Mouse (Mus musculus) forebrain, embryonic 10.5 days (tissue): ENCODE results near the gene Rere. TPM values are rescaled to one million over a fixed set of nuclear protein-coding genes. Genes with fewer than 3 reads are reported as not detected.
"Not testable (repeated sequence)": the region's sequence is repeated elsewhere in the genome, so short reads cannot be mapped to it uniquely, and the experiment has no call there.

Experiments
- DNase-seq: peaks from one replicate; pipeline ENCODE4 v3.0.0-alpha.2; 2017; ENCODE audit warnings: low spot score; ENCODE audit errors: extremely low spot score
- H3K27ac ChIP-seq: fragments of 300-500 bp; sonication (generic); 2 replicates; pipeline ENCODE4 v1.5.1; 2016; ENCODE audit warnings: mild to moderate bottlenecking
- H3K27me3 ChIP-seq: fragments of 300-500 bp; sonication (generic); 2 replicates; pipeline ENCODE4 v1.6.1; 2016; ENCODE audit warnings: mild to moderate bottlenecking; ENCODE audit not compliant: poor library complexity, severe bottlenecking
- H3K36me3 ChIP-seq: fragments of 300-500 bp; sonication (generic); replicated peaks from 2 replicates; pipeline ENCODE4 v1.6.1; 2016; ENCODE audit warnings: mild to moderate bottlenecking, moderate library complexity
- H3K4me1 ChIP-seq: fragments of 300-500 bp; sonication (generic); 2 replicates; pipeline ENCODE4 v1.6.1; 2016
- H3K4me3 ChIP-seq: fragments of 300-500 bp; sonication (generic); 2 replicates; pipeline ENCODE4 v1.5.1; 2016; ENCODE audit warnings: mild to moderate bottlenecking, moderate library complexity
- H3K9me3 ChIP-seq: fragments of 300-500 bp; sonication (generic); 2 replicates; pipeline ENCODE4 v1.6.1; 2016; ENCODE audit warnings: mild to moderate bottlenecking, moderate library complexity
- WGBS: fragments of 180-500 bp; shearing (Covaris S2); methylation state at CpG from one replicate; pipeline ENCODE4 v1.1.7; 2016; 5-methylcytosine and 5-hydroxymethylcytosine counted together
- polyA plus RNA-seq: library from polyadenylated mRNA; unstranded; fragments of >200 nt; fragmentation: Nextera tagmentation; extraction: Ambion mirVana; gene quantifications from 2 replicates; pipeline ENCODE4 v1.2.1, GENCODE M21; 2016

The Rere gene
- polyA plus RNA-seq, 1 experiment from 2014 or later, result 31.1 TPM

GRCm38 (mm10) chr4:150461011-150461410 is 179.6 kb downstream of the Rere start:
- Histone ChIP-seq H3K27me3 (no peaks in the 10 kb centered on the region), H3K4me1 (peaks cover 99% of the 10 kb centered on the region), H3K27ac (peak overlapping the region; percentile 67), H3K9me3 (no peaks in the 10 kb centered on the region), H3K36me3 (no peaks in the 10 kb centered on the region), H3K4me3 (peak overlapping the region; percentile 14; the same call in 1 of the 2 replicates)
- 26% methylated on average over 5 of the region's 5 CpGs for WGBS
- no peak for DNase-seq

GRCm38 (mm10) chr4:150461427-150462189 is 180.2 kb downstream of the Rere start:
- no peaks in the 10 kb centered on the region for H3K9me3 ChIP-seq
- WGBS, result 26% methylated on average over 6 of the region's 6 CpGs
- no peaks in the 10 kb centered on the region for H3K27me3 ChIP-seq
- DNase-seq, result no peak
- peaks cover 99% of the 10 kb centered on the region for H3K4me1 ChIP-seq
- H3K36me3 ChIP-seq, result no peaks in the 10 kb centered on the region
- H3K27ac ChIP-seq, result peak overlapping the region; percentile 67
- peak overlapping the region; percentile 14; the same call in 1 of the 2 replicates for H3K4me3 ChIP-seq

GRCm38 (mm10) chr4:150462367-150462766 is 180.9 kb downstream of the Rere start:
- Histone ChIP-seq H3K4me1 (peaks cover 99% of the 10 kb centered on the region), H3K9me3 (no peaks in the 10 kb centered on the region), H3K36me3 (no peaks in the 10 kb centered on the region), H3K27me3 (no peaks in the 10 kb centered on the region), H3K27ac (peak overlapping the region; percentile 67), H3K4me3 (no peak overlapping the region)
- no peak for DNase-seq
- WGBS, result 54% methylated on average over 4 of the region's 4 CpGs

DNA sequence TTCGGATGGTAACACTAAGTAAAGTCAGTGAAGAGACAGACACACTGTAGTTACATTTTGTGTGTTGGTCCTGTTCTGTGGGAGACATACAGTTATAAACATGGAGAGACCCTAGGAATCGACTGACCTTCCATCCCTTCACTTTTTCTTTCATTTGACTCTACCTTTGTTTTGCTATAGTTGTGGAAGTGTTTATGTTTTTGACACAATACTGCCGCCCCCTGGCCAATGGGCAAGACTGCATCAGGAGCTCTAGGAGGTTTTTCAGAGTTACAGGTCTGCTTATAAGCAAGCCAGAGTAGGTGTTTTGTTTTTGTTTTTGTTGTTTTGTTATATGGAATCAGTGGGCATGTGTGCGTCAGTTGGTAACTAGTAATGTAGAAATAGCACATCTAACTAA is 184.3 kb downstream of the Rere start:
- DNase-seq, result peak; percentile 46
- no peaks in the 10 kb centered on the region for H3K27me3 ChIP-seq

GRCm38 (mm10) chr4:150469274-150469673 is 187.8 kb downstream of the Rere start:
- WGBS, result 86% methylated on average over 10 of the region's 10 CpGs
- H3K27me3 ChIP-seq, result no peaks in the 10 kb centered on the region
- peaks cover 39% of the 10 kb centered on the region for H3K36me3 ChIP-seq
- no peak overlapping the region for H3K4me3 ChIP-seq
- H3K4me1 ChIP-seq, result peaks cover 85% of the 10 kb centered on the region
- no peaks in the 10 kb centered on the region for H3K9me3 ChIP-seq
- DNase-seq, result no peak
- no peak overlapping the region for H3K27ac ChIP-seq

More for the DNA sequence above, 184.3 kb downstream of the Rere start:
- Histone ChIP-seq H3K4me3 (no peak overlapping the region), H3K27ac (no peak overlapping the region), H3K36me3 (peaks cover 25% of the 10 kb centered on the region), H3K9me3 (no peaks in the 10 kb centered on the region), H3K4me1 (peaks cover 86% of the 10 kb centered on the region)
- 51% methylated on average over 4 of the region's 4 CpGs for WGBS

GRCm38 (mm10) chr4:150470674-150471328 is 189.4 kb downstream of the Rere start:
- no peak for DNase-seq
- Histone ChIP-seq H3K36me3 (peaks cover 45% of the 10 kb centered on the region), H3K27me3 (no peaks in the 10 kb centered on the region), H3K4me3 (no peak overlapping the region), H3K27ac (no peak overlapping the region), H3K4me1 (peaks cover 75% of the 10 kb centered on the region), H3K9me3 (no peaks in the 10 kb centered on the region)
- WGBS, result 93% methylated on average over 4 of the region's 4 CpGs

DNA sequence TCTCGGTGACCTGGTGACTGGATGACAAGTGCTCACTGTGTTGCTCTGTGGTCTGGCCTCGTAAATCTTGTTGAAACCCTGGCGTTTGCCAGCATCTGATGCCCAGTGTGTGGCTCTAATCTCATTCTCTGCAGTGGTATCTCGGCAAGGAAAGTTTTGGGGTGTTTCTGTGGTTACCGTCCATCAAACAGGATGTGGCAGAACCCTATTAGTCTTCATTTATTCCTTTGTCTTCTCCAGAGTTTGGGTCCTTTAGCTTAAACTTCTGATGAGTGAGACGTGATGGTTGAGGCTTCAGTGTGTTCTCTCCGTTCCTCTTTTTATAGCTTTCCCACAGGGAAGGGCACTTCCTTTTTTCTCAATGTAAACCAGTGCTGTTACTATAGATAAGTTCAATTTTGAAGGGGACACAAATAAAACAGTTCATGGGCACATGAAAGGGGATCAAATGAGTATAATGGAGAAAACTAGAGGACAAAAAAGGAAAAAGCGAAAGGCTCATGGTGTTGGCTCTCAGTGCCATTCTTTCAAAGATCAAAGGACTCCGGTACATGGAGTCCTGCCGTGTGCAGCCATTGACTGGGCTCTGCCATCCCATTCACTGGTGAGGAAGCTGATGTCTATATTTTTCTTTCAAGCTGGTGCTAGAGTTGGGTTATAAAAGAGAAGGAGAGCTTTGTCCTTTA is 191.4 kb downstream of the Rere start:
- WGBS, result 31% methylated on average over 10 of the region's 10 CpGs
- Histone ChIP-seq H3K27ac (peak overlapping the region; percentile 68; the same call in 1 of the 2 replicates), H3K4me1 (peaks cover 55% of the 10 kb centered on the region), H3K36me3 (peaks cover 59% of the 10 kb centered on the region), H3K9me3 (no peaks in the 10 kb centered on the region), H3K27me3 (no peaks in the 10 kb centered on the region), H3K4me3 (no peak overlapping the region; the same call in 1 of the 2 replicates)
- DNase-seq, result no peak

DNA sequence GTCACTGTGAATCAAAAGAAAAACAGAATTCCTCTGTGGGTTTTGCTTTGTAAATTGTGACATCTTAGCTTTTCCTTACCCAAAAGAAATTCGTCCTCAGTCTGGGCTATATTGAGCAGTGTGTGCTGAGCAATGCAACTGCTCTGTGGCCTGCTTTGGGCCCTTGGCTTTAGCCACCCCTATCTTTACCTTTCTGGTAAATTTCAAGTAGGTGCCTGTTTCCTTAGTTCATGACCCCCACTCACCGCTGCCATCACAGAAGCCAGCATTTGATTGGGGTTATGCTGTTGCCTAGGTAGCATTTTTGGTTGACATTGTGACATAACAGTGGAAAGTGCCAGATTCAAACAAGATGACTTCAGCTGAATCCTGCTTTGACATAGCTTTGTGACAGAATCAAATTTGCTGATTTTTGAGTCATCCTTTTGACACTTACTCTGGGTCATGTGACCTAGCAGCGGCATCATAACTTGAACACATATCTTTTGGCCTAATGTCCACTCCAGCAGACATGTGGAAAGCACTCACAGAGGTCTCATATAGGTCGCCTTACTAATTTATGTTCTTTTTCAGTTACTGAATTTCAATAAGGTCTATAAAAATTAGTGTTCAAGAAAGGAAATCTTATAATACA is 192.1 kb downstream of the Rere start:
- no peak overlapping the region for H3K4me3 ChIP-seq
- WGBS, result 67% methylated on average over 4 of the region's 4 CpGs
- peaks cover 63% of the 10 kb centered on the region for H3K36me3 ChIP-seq

DNA sequence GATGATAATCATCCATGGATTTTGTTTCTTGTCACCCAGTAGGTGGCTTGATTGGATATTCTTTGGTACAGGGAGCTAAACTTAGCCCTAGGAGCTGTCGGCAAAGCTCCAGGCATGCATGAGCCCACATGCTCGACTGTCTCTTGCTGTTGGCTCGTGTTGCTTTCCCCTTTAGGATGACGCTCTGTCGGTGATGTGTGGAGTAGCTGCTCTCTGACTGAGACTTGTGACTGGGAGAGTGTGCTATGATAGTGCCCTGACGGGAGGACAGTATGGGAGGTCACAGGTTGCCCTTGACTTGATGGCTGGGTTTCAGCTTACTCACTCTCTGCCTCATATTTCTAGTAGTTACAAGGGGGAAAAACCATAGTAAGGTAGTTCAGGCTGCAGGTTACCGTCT is 192.6 kb downstream of the Rere start:
- H3K4me3 ChIP-seq, result no peak overlapping the region
- H3K27ac ChIP-seq, result no peak overlapping the region
- peaks cover 63% of the 10 kb centered on the region for H3K36me3 ChIP-seq
- no peaks in the 10 kb centered on the region for H3K27me3 ChIP-seq
- peaks cover 45% of the 10 kb centered on the region for H3K4me1 ChIP-seq
- H3K9me3 ChIP-seq, result no peaks in the 10 kb centered on the region
- WGBS, result 83% methylated on average over 7 of the region's 7 CpGs
- DNase-seq, result no peak

More for the DNA sequence above, 192.1 kb downstream of the Rere start:
- H3K9me3 ChIP-seq, result no peaks in the 10 kb centered on the region
- H3K4me1 ChIP-seq, result peaks cover 49% of the 10 kb centered on the region
- 0 out of 2 replicates have a peak overlapping the region, but pooled peaks have one; percentile 68 for H3K27ac ChIP-seq
- no peak for DNase-seq
- H3K27me3 ChIP-seq, result no peaks in the 10 kb centered on the region

GRCm38 (mm10) chr4:150476258-150476657 is 194.8 kb downstream of the Rere start:
- Histone ChIP-seq H3K4me1 (peaks cover 34% of the 10 kb centered on the region), H3K27me3 (no peaks in the 10 kb centered on the region), H3K36me3 (peaks cover 60% of the 10 kb centered on the region), H3K27ac (no peak overlapping the region), H3K9me3 (no peaks in the 10 kb centered on the region), H3K4me3 (no peak overlapping the region)
- DNase-seq, result no peak
- WGBS, result 83% methylated on average over 5 of the region's 5 CpGs

GRCm38 (mm10) chr4:150478006-150478405 is 196.6 kb downstream of the Rere start:
- Histone ChIP-seq H3K36me3 (peaks cover 68% of the 10 kb centered on the region), H3K27ac (no peak overlapping the region), H3K4me1 (peaks cover 18% of the 10 kb centered on the region), H3K4me3 (no peak overlapping the region), H3K9me3 (no peaks in the 10 kb centered on the region), H3K27me3 (no peaks in the 10 kb centered on the region)
- 94% methylated on average over 6 of the region's 6 CpGs for WGBS
- DNase-seq, result no peak

DNA sequence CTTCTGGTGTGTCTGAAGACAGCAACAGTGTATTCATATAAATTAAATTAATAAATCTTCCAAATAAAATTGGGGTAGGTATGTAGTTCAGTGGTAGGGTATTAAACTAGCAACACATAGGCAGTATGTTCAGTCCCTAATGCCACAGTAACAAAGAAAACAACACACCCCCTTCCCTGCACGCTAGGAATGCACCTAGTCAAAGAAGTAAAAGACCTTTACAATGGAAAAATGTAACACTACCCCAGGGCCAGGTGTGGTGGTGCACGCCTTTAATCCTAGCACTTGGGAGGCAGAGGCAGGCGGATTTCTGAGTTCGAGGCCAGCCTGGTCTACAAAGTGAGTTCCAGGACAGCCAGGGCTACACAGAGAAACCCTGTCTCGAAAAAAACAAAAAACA is 201.6 kb downstream of the Rere start:
- not testable (repeated sequence) for H3K27ac ChIP-seq, H3K27me3 ChIP-seq, DNase-seq, H3K4me3 ChIP-seq, H3K9me3 ChIP-seq
- Histone ChIP-seq H3K36me3 (peaks cover 70% of the 10 kb centered on the region), H3K4me1 (peaks cover 22% of the 10 kb centered on the region)
- WGBS, result 89% methylated on average over 5 of the region's 5 CpGs
